Mouse (Mus musculus) forebrain, embryonic 14.5 days (tissue): ENCODE measurements at regions not wholly inside any gene's neighbourhood (a gene's known extent, or its start where the extent isn't known, plus 50 kb on each side); places are given as distances from the start of the nearest gene placed in this dataset.

ENCODE experiments used
- ATAC-seq: fragments of 200-750 bp; cut with Nextera tagmentation; 2 replicates; pipeline ENCODE4 v1.8.0; 2017; ENCODE audit warnings: mild to moderate bottlenecking, moderate library complexity
- DNase-seq: peaks from one replicate; pipeline ENCODE4 v3.0.0-alpha.2; 2015; ENCODE audit warnings: low spot score
- H3K27ac ChIP-seq: fragments of 300-500 bp; sonication (generic); 2 replicates; pipeline ENCODE4 v1.5.1; 2014; ENCODE audit warnings: low read depth, mild to moderate bottlenecking, control low read depth, low read length, moderate library complexity
- H3K27me3 ChIP-seq: fragments of 300-500 bp; sonication (generic); replicated peaks from 2 replicates; pipeline ENCODE4 v1.6.1; 2014; ENCODE audit warnings: low read length, control low read depth, mixed read lengths; ENCODE audit not compliant: control insufficient read depth, insufficient read depth
- H3K36me3 ChIP-seq: fragments of 300-500 bp; sonication (generic); 2 replicates; pipeline ENCODE4 v1.6.1; 2014; ENCODE audit warnings: low read length, control low read depth; ENCODE audit not compliant: control insufficient read depth, insufficient read depth
- H3K4me1 ChIP-seq: fragments of 300-500 bp; sonication (generic); 2 replicates; pipeline ENCODE4 v1.6.1; 2014; ENCODE audit warnings: antibody characterized with exemption, low read length, control low read depth; ENCODE audit not compliant: control insufficient read depth, insufficient read depth
- H3K4me2 ChIP-seq: fragments of 300-500 bp; sonication (generic); 2 replicates; pipeline ENCODE4 v1.6.1; 2014; ENCODE audit warnings: mild to moderate bottlenecking, control low read depth, low read length
- H3K4me3 ChIP-seq: fragments of 300-500 bp; sonication (generic); 2 replicates; pipeline ENCODE4 v1.5.1; 2014; ENCODE audit warnings: low read depth, low read length, control low read depth
- H3K9ac ChIP-seq: fragments of 300-500 bp; sonication (generic); 2 replicates; pipeline ENCODE4 v1.6.1; 2014; ENCODE audit warnings: mild to moderate bottlenecking, low read length, control low read depth, moderate library complexity
- H3K9me3 ChIP-seq: fragments of 300-500 bp; sonication (generic); replicated peaks from 2 replicates; pipeline ENCODE4 v1.6.1; 2016; ENCODE audit warnings: low read length, control low read depth, mixed read lengths; ENCODE audit not compliant: control insufficient read depth
- WGBS: fragments of 180-500 bp; shearing (Covaris S2); extraction: QIAGEN DNeasy Blood & Tissue Kit; methylation state at CpG from one replicate; pipeline ENCODE4 v1.1.7; 2014; 5-methylcytosine and 5-hydroxymethylcytosine counted together

- Histone ChIP-seq H3K9ac (no peak overlapping the region), H3K4me1 (no peaks in the 10 kb centered on the region), H3K4me3 (no peak overlapping the region), H3K27ac (no peak overlapping the region), H3K9me3 (no peaks in the 10 kb centered on the region), H3K36me3 (no peaks in the 10 kb centered on the region), H3K27me3 (no peaks in the 10 kb centered on the region), H3K4me2 (no peak overlapping the region)
- 93% methylated on average over 4 of the region's 4 CpGs for WGBS
- ATAC-seq, result no peak
- DNase-seq, result no peak
Measured at GRCm38 (mm10) chr10:8020113-8020512, 64.1 kb upstream of the Tab2 start.

- ATAC-seq (no peak), DNase-seq (no peak)
- no peak overlapping the region for H3K4me3 ChIP-seq
Measured at GRCm38 (mm10) chr10:8018229-8019026, 62.4 kb upstream of the Tab2 start.

GRCm38 (mm10) chr10:8016741-8017140, 60.7 kb upstream of the Tab2 start:
- WGBS, result 94% methylated on average over 2 of the region's 2 CpGs
- Histone ChIP-seq H3K9me3 (no peaks in the 10 kb centered on the region), H3K9ac (no peak overlapping the region), H3K4me1 (no peaks in the 10 kb centered on the region), H3K27ac (no peak overlapping the region), H3K27me3 (no peaks in the 10 kb centered on the region), H3K4me3 (no peak overlapping the region), H3K4me2 (no peak overlapping the region), H3K36me3 (no peaks in the 10 kb centered on the region)
- no peak for ATAC-seq
- no peak for DNase-seq

More at GRCm38 (mm10) chr10:8018229-8019026, 62.4 kb upstream of the Tab2 start:
- H3K4me1 ChIP-seq, result no peaks in the 10 kb centered on the region
- H3K9me3 ChIP-seq, result no peaks in the 10 kb centered on the region
- no peaks in the 10 kb centered on the region for H3K36me3 ChIP-seq
- no peaks in the 10 kb centered on the region for H3K27me3 ChIP-seq
- H3K9ac ChIP-seq, result no peak overlapping the region
- H3K4me2 ChIP-seq, result no peak overlapping the region
- H3K27ac ChIP-seq, result no peak overlapping the region

GRCm38 (mm10) chr10:8011744-8012143, 55.7 kb upstream of the Tab2 start:
- Histone ChIP-seq H3K4me2 (no peak overlapping the region), H3K4me1 (no peaks in the 10 kb centered on the region), H3K27ac (no peak overlapping the region), H3K4me3 (no peak overlapping the region), H3K9me3 (no peaks in the 10 kb centered on the region), H3K36me3 (no peaks in the 10 kb centered on the region), H3K27me3 (no peaks in the 10 kb centered on the region), H3K9ac (no peak overlapping the region)
- ATAC-seq, result no peak
- DNase-seq, result no peak
- 85% methylated on average over 4 of the region's 4 CpGs for WGBS

GRCm38 (mm10) chr10:8011138-8011537, 55.1 kb upstream of the Tab2 start:
- WGBS, result 94% methylated on average over 9 of the region's 9 CpGs
- ATAC-seq, result no peak
- H3K9ac ChIP-seq, result no peak overlapping the region
- H3K27me3 ChIP-seq, result no peaks in the 10 kb centered on the region
- no peak overlapping the region for H3K4me2 ChIP-seq
- no peak for DNase-seq
- no peak overlapping the region for H3K27ac ChIP-seq
- no peaks in the 10 kb centered on the region for H3K9me3 ChIP-seq
- no peaks in the 10 kb centered on the region for H3K36me3 ChIP-seq
- no peak overlapping the region for H3K4me3 ChIP-seq
- H3K4me1 ChIP-seq, result no peaks in the 10 kb centered on the region

GRCm38 (mm10) chr10:8009855-8010254, 53.8 kb upstream of the Tab2 start:
- no peaks in the 10 kb centered on the region for H3K36me3 ChIP-seq
- H3K4me3 ChIP-seq, result no peak overlapping the region
- no peaks in the 10 kb centered on the region for H3K27me3 ChIP-seq
- ATAC-seq (no peak), DNase-seq (no peak)
- H3K9me3 ChIP-seq, result no peaks in the 10 kb centered on the region
- no peak overlapping the region for H3K27ac ChIP-seq
- H3K4me1 ChIP-seq, result no peaks in the 10 kb centered on the region
- no peak overlapping the region for H3K4me2 ChIP-seq
- WGBS, result 80% methylated on average over 1 of the region's 1 CpGs
- no peak overlapping the region for H3K9ac ChIP-seq

- H3K9ac ChIP-seq, result no peak overlapping the region
- WGBS, result 56% methylated on average over 3 of the region's 3 CpGs
- H3K27ac ChIP-seq, result no peak overlapping the region
- H3K4me2 ChIP-seq, result no peak overlapping the region
- ATAC-seq (no peak), DNase-seq (no peak)
- H3K4me3 ChIP-seq, result no peak overlapping the region
- no peaks in the 10 kb centered on the region for H3K36me3 ChIP-seq
- no peaks in the 10 kb centered on the region for H3K4me1 ChIP-seq
- H3K9me3 ChIP-seq, result no peaks in the 10 kb centered on the region
- no peaks in the 10 kb centered on the region for H3K27me3 ChIP-seq
Measured at GRCm38 (mm10) chr10:8007990-8008368, 51.9 kb upstream of the Tab2 start.

- Histone ChIP-seq H3K9ac (no peak overlapping the region), H3K4me2 (no peak overlapping the region), H3K27me3 (no peaks in the 10 kb centered on the region), H3K36me3 (no peaks in the 10 kb centered on the region), H3K27ac (no peak overlapping the region), H3K9me3 (no peaks in the 10 kb centered on the region), H3K4me1 (no peaks in the 10 kb centered on the region), H3K4me3 (no peak overlapping the region)
- no peak for DNase-seq
- ATAC-seq, result no peak
- 32% methylated on average over 5 of the region's 5 CpGs for WGBS
Measured at GRCm38 (mm10) chr10:8007286-8007989, 51.4 kb upstream of the Tab2 start.
